Mouse (Mus musculus) T-helper 1 cell (primary cell): ENCODE data around the gene Prg2.

Source experiments
- in situ Hi-C: fragments of 300-600 bp; cut with MboI, MseI; formaldehyde crosslinking; loops from one replicate; pipeline ENCODE4 v1.15.1; 2025; ENCODE audit warnings: high pct_unique_total_duplicates

Prg2 gene

GRCm38 (mm10) chr2:85026178-85026577 lies 45.9 kb downstream of the Prg2 start:
- in situ Hi-C loops, result loop anchor here (25.0 kb wide), 1 partner anchor 1364 kb away; no protein-coding TSS in a partner anchor

DNA sequence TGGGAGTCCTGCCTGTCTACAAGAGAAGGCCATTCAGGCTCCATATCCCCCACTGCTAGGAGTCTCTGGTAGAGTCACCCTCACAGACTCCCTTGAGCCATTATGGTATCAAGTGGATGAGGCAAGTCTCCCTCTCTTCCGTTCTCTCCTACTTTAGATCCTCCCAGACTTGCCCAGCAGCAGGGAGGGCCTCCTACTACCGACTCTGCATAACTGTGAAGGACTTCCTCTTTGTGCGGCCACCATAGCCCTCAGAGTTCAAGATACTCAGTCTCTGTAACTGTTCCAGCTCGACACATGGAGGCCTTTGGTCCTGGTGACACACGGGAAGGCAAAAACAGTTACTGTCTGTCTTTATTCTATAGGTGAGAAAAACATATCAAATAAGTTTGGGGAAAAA lies 47.0 kb downstream of the Prg2 start:
- in situ Hi-C loops, result loop anchor here (25.0 kb wide), 1 partner anchor 1365 kb away; no protein-coding TSS in a partner anchor

- in situ Hi-C loops, result loop anchor here (25.0 kb wide), 1 partner anchor 1368 kb away; no protein-coding TSS in a partner anchor
Measured at GRCm38 (mm10) chr2:85029897-85030296, 49.6 kb downstream of the Prg2 start.

DNA sequence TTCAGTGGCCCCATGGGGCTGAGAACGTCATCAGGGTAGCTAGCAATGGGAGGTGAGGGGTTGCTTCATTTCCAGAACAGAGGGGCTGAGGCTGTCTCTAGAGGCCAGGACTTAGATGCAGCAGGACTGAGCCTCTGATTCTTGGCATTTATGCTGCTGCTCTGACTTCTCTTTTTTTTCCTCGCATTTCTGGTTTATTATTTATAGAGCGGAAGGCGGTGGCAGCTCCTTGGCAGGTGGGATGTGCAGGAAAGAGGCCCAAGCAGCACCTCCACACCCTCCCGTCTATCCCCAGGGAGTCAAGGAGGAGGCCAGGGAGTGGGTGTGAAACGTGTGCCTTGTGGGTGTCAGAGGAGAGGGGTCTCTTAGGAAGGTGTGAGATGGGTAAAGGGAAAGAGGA lies 50.7 kb downstream of the Prg2 start:
- in situ Hi-C loops, result loop anchor here (25.0 kb wide), 1 partner anchor 1369 kb away; no protein-coding TSS in a partner anchor

DNA sequence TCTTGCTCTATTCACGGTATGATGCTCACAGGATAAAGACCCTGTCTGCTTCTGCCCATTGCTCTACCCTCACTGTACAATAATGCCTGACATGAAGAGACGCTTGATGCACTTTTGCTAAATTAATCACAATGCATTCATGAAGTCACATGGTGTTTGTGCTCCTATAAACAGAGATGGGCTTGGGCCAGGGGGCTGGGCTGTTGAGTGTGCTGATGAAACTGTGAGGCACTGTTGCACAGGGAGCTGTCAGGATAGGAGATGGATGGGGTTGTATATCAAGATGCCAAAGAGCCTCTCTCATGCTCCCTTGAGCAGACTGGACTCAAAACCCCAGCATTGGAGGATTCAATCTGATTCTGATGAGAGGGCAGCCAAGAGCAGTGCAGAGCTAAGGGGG lies 52.9 kb downstream of the Prg2 start:
- in situ Hi-C loops, result loop anchor here (25.0 kb wide), 1 partner anchor 1371 kb away; no protein-coding TSS in a partner anchor
